ENCODE assay signal across 23 mouse cellular contexts in the genomic region with DNA sequence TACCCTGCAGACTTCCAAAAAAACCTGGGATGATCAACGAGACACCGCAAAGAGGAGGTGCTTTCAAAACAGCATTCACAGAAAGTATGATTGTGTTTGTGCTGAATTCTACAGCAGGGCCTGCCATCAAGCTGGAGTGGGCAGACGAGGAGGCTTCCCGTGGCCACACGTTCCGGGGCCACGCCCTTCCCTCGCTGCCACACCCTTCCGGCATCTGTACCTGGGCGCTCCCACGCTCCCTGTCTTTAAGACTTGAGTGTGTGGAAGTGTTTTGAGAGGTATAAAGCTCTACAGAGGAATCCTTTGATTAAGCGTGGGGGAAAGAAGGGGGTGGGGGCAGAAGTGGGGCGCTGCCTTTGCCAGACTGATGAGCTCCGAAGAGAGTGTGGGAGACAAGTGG. TPM values are rescaled to one million over a fixed set of nuclear protein-coding genes. Genes with fewer than 3 reads are reported as not detected.
DNase-seq lines count a peak whose midpoint lies in the region; TF ChIP-seq lines count a peak whose summit lies in the region.
"Had no signal": no experiment of that assay in that cellular context is flagged by ENCODE, and none has a peak within 500 bp of the region (broad histone marks: within the 10 kb centered on the region; RNA-seq: fewer than 3 reads in every experiment).

No protein-coding gene starts in this region.

- peaks cover 98% of the 10 kb centered on the region for H3K4me1 ChIP-seq in E14TG2a.4 (replicated peaks; ENCODE audit: low read depth, low read length)
- H3K4me1 ChIP-seq in midbrain, embryonic 10.5 days = peaks cover 12% of the 10 kb centered on the region
- peaks cover 17% of the 10 kb centered on the region for H3K4me1 ChIP-seq in hindbrain, embryonic 10.5 days (replicated peaks)
- H3K4me1 ChIP-seq: embryonic facial prominence, embryonic 12.5 days; forebrain, embryonic 15.5 days; heart, embryonic 12.5 days; heart, embryonic 15.5 days had no signal

- TF ChIP-seq CTCF in E14TG2a.4 (conservative IDR thresholded peaks at IDR 0.05; ENCODE audit: low read length) = no peak

- H3K9me3 ChIP-seq in E14TG2a.4 (ENCODE audit: low read length) = no peaks in the 10 kb centered on the region
- H3K9me3 ChIP-seq in midbrain, embryonic 10.5 days (replicated peaks) = no peaks in the 10 kb centered on the region
- H3K9me3 ChIP-seq in hindbrain, embryonic 10.5 days = no peaks in the 10 kb centered on the region
- H3K9me3 ChIP-seq: embryonic facial prominence, embryonic 12.5 days; forebrain, embryonic 12.5 days; forebrain, embryonic 15.5 days; heart, embryonic 12.5 days; heart, embryonic 15.5 days had no signal

- H3K4me3 ChIP-seq in E14TG2a.4 (replicated peaks; ENCODE audit: low read length) = peak overlapping the region; percentile 60
- H3K4me3 ChIP-seq in midbrain, embryonic 10.5 days = no peak overlapping the region
- no peak overlapping the region for H3K4me3 ChIP-seq in hindbrain, embryonic 10.5 days
- H3K4me3 ChIP-seq: embryonic facial prominence, embryonic 12.5 days; erythroblast, embryonic 14.5 days; forebrain, embryonic 12.5 days; forebrain, embryonic 15.5 days; heart, embryonic 12.5 days; heart, embryonic 15.5 days had no signal

- H3K27me3 ChIP-seq in E14TG2a.4 (ENCODE audit: insufficient read depth, low read length) = no peaks in the 10 kb centered on the region
- H3K27me3 ChIP-seq in midbrain, embryonic 10.5 days (ENCODE audit: low read depth, poor library complexity, severe bottlenecking) = no peaks in the 10 kb centered on the region
- H3K27me3 ChIP-seq in hindbrain, embryonic 10.5 days (ENCODE audit: insufficient read depth, poor library complexity, severe bottlenecking) = no peaks in the 10 kb centered on the region
- H3K27me3 ChIP-seq: embryonic facial prominence, embryonic 12.5 days; forebrain, embryonic 12.5 days; forebrain, embryonic 15.5 days; heart, embryonic 12.5 days had no signal

- no peak overlapping the region for H3K27ac ChIP-seq in midbrain, embryonic 10.5 days (replicated peaks)
- no peak overlapping the region for H3K27ac ChIP-seq in hindbrain, embryonic 10.5 days
- H3K27ac ChIP-seq: embryonic facial prominence, embryonic 12.5 days; forebrain, embryonic 12.5 days; forebrain, embryonic 15.5 days; heart, embryonic 15.5 days; hindbrain, embryonic 14.5 days; hindbrain, postnatal 0 days had no signal

- DNase-seq in ES-CJ7 (ENCODE audit: low read depth, low spot score) (peak; percentile 47), R1 (ENCODE audit: low read depth, low spot score) (peak; percentile 60)
- no peak for DNase-seq in natural killer cell, adult 2 months (ENCODE audit: low spot score in 2 of 2)
- no peak for DNase-seq in midbrain, embryonic 10.5 days (ENCODE audit: low spot score)
- no peak for DNase-seq in hindbrain, embryonic 10.5 days (ENCODE audit: low spot score)
- DNase-seq: adrenal gland, adult 8-10 months; adrenal gland, postnatal 25 days; cerebellum, adult 18-20 months; cerebellum, adult 9-10 months; cerebellum, postnatal 14 days; gastrocnemius, postnatal 25 days; heart, adult 18-20 months; heart, postnatal 10 days; heart, postnatal 36 days had no signal

- WGBS in midbrain, embryonic 10.5 days = 91% methylated on average over 14 of the region's 14 CpGs
- WGBS in hindbrain, embryonic 10.5 days = 92% methylated on average over 14 of the region's 14 CpGs

- no peaks in the 10 kb centered on the region for H3K36me3 ChIP-seq in E14TG2a.4 (ENCODE audit: insufficient read depth, low read length)
- no peaks in the 10 kb centered on the region for H3K36me3 ChIP-seq in midbrain, embryonic 10.5 days
- no peaks in the 10 kb centered on the region for H3K36me3 ChIP-seq in hindbrain, embryonic 10.5 days
- H3K36me3 ChIP-seq: embryonic facial prominence, embryonic 12.5 days; forebrain, embryonic 12.5 days; forebrain, embryonic 15.5 days; heart, embryonic 12.5 days; heart, embryonic 15.5 days had no signal

RNA-seq across cellular contexts. Expression of gene Fbxo47, which starts 29.2 kb away (rescaled TPM):
- 0.38 and 0.40 TPM in 2 replicates for polyA plus RNA-seq in midbrain, embryonic 10.5 days (2016; fragmentation: Nextera tagmentation; extraction: Ambion mirVana)
- polyA plus RNA-seq in hindbrain, embryonic 10.5 days (2016; fragmentation: Nextera tagmentation; extraction: Ambion mirVana) = 0.73 and 1.0 TPM in 2 replicates
- polyA plus RNA-seq: erythroblast, embryonic 14.5 days had no signal

Comparison
In these comparisons a context has a peak if more than half of its experiments do, and no peak if none do; other contexts are left out.
1. DNase-seq: peak in ES-CJ7 (single experiment) and R1 (single experiment); none in natural killer cell, adult 2 months (0 of 2), midbrain, embryonic 10.5 days (single experiment) and hindbrain, embryonic 10.5 days (single experiment).